In the genomic region with DNA sequence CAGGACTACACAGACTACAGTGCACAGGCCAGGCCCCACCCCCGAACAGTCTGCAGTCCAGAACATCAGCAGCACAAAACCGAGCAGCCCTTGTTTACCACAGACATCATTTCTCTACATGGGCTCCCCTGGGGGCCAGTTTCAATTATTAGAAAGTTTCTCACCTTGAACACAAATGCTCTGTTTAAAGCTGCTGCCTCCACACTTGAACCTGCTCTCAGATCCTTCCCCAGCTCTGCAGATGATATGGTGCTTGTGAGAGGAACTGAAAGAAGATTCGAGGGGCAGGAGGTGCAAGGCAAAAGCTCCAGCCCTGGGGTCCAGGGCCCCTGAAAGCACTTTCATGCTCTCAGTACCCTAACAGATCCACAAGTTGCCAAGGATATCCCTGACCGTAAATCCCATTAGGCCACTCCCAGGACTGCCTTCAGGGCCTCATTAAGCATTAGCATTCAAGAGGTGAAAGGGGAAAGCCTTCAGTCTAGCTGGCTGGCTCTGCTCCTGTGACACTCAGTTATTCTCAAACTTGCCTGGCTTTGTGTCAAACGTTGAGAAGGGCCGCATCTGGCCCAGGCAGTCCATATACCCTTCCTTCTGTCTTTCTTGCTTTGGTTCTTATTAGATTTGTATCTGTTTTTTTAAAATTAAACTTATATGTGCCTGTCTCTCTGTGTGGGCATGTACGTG, we compare ENCODE assay signal across 1 mouse cellular context.
A peak's percentile ranks its signal among the peaks of the same experiment; 100 is the strongest.
TF ChIP-seq lines count a peak whose summit lies in the region.

No protein-coding gene starts in this region.

TF ChIP-seq in CH12.LX, 34 proteins besides CTCF, POLR2A, EP300 and RAD21 (continued from another document):
- no peak for TF ChIP-seq RCOR1 (conservative IDR thresholded peaks at IDR 0.05; ENCODE audit: low read depth, low read length)
- TF ChIP-seq USF1 (IDR thresholded peaks at IDR 0.05; ENCODE audit: low read depth, low read length) = no peak
- TF ChIP-seq MAFK (IDR thresholded peaks at IDR 0.05; ENCODE audit: insufficient replicate concordance, low read length) = 0 out of 2 replicates have a peak, but pooled peaks have one; percentile 56
- TF ChIP-seq TBP (conservative IDR thresholded peaks at IDR 0.05; ENCODE audit: low read depth, low read length) = no peak
- TF ChIP-seq SMC3 (IDR thresholded peaks at IDR 0.05; ENCODE audit: low read depth, low read length) = no peak
